Mouse (Mus musculus) erythroid progenitor cell, adult 5-6 weeks (primary cell): ENCODE results near the gene Rchy1. TPM values are rescaled to one million over a fixed set of nuclear protein-coding genes. Genes with fewer than 3 reads are reported as not detected.

ENCODE experiments used
- ATAC-seq: replicated peaks from 2 replicates; pipeline ENCODE4 v1.8.0; 2016; ENCODE audit warnings: moderate number of reproducible peaks, mild to moderate bottlenecking, moderate TSS enrichment, inconsistent platforms; ENCODE audit not compliant: poor library complexity, low FRiP score, severe bottlenecking
- total RNA-seq, 2 experiments: library from RNA; stranded (forward) in 1 of 2; stranded (reverse) in 1 of 2; fragments of 150-400 nt in 1 of 2; fragments of 186-747, 209-891 nt in 1 of 2; gene quantifications; 2 replicates each; pipeline versions ENCODE4 v1.2.3 to v1.2.4; 2015 to 2017; ENCODE audit warnings: low replicate concordance in 2 of 2

The Rchy1 gene
- total RNA-seq (2015; ENCODE audit: low replicate concordance) (44.4 and 72.1 TPM in 2 replicates), total RNA-seq (2017; ENCODE audit: low replicate concordance) (33.2 and 39.5 TPM in 2 replicates)

DNA sequence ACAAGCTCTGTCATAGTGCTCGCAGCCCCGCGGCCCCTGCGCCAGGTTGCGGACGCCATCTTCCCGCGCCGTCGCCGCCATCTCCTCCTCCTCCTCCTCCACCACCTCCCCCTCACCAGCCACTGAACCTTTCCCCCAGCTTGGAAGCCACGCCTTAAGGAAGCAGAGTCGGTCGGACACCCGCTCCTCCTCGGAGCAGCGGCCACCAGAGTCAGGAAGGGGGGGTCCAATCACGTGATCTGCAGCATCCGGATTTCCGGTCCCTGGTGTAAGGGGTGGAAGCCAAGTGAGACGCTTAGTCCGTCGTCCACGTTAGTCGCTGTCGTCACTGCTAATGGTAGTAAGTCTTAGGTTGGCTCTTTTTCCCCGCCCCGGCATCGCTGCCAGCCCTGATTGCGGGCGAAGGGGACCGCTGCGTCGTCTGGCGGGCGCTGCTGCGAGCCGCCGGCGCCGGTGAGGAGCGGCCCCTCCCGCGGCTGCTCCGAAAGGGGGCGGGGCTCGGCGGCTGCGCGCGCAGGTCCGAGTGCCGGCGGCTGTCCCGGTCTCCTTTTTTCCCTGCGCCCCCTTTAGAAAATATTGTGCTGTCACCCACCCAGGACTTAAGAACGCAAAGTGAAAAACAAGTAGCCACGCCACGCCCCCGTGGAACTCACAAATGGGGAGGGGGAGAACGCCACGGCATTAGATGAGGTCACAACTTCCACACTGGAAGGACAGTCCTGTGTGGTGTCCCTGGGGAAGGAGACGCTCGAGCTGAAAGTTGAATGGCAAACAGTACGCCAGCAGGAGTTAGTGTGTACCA lies at the start of gene Rchy1:
Rchy1 (minus strand) TSS at position 430 of the 802 bp plus-strand sequence.
- ATAC-seq = peak; percentile 92

DNA sequence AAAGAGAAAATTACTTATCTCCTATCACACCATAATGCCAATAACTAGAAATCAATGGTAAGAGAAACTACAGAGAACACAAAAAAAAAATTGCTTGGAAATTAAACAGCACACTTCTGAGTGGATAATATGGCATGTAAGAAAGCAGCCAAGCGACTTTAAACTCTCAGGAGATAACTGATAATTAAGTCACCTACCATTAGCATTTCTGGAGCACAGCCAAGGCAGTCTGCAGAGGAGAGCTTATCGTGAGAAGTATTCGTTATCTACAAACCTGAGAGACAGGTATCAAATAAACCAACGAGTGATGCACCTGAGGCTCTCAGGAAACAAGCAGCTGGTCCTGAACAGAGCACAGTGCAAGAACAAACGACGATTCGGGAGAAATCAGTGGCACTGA lies 48.9 kb upstream of the Rchy1 start:
- ATAC-seq = no peak

DNA sequence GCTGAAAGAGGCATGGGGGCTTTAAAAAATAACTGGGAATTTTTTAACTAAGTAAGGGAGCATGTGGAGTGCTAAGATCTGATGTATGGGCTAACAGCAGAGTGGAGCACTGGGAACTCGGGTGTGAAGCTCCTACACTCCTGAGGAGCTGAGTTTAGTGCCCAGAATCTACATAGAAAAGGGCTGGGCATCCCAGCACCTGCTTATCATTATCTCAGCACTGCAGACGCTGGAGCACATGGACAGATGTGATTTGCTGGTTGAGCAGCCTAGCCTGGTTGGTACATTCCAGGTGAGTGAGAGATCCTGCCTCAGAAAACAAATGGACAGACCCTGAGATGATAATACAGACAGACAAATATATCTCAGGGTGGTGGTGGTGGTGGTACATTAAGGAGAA lies 47.0 kb upstream of the Rchy1 start:
- no peak for ATAC-seq

DNA sequence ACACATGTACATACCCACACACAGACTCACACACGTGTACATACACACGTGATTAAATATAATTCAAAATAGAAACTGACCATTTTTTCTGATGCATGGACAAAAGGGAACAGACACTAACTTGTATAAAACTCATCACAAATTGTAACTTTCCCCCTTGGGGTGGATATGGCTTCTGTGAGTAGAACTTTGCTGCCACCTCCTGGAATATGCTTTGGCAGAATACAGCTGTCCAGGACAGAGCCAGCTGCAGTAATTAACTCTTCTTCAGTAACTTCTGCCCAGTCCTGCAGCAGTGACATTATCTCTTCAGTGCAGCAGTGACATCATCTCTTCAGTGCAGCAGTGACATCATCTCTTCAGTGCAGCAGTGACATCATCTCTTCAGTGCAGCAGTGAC lies 40.1 kb upstream of the Rchy1 start:
- ATAC-seq = no peak

DNA sequence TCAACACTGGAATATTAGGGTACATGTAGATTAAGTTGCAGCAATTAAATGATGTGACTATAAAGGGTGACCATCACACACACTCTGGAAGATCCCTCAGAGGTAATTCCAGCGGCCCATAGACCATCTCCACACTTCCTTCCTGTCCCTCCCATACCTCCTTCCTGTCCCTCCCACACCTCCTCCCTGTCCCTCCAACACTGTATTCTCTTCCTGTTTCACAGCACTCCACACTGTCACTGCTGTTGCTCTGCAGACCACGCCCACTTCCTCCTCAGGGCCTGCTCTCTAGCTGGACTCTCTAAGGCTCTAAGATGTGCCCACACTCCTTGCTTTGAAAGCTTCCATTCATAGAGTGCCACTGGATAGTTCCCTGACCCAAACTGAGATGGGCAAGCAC lies 37.9 kb upstream of the Rchy1 start:
- ATAC-seq = no peak

DNA sequence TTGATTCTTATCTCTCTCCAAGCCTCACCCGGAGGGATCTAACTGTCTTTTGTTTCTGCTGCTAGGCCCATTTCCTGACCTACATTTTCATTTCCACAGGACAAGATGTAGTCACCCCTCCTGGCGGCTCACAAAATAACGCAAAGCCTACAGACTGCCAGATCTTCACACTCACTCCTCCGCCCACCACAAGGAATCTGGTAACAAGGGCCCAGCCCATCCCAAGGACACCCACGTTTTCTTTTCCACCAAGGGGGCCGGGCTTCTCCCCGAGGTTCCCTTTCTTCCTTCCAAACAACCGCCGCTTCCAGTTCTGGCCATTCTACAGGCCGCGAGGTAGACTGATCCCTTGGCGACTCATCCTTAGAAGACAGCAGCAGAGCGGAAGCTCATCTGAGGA lies 31.7 kb upstream of the Rchy1 start:
- ATAC-seq = no peak

DNA sequence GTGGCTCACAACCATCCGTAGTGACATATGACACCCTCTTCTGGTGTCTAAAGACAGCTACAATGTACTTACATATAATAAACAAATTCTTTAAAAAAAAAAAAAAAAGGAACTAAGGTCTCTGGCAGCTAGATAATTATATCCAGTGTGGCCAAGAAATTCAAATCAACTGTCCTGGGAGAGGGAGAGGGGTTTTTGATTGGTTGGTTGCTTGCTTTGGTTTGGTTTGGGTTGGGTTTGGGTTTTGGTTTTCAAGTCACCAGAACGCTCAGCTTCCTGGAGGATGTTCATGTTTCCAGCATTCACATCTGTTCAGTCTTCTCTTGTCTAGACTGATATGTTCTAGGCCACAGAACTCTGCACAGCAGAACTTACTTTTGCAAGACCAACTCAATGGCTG lies 30.2 kb upstream of the Rchy1 start:
- ATAC-seq = no peak

DNA sequence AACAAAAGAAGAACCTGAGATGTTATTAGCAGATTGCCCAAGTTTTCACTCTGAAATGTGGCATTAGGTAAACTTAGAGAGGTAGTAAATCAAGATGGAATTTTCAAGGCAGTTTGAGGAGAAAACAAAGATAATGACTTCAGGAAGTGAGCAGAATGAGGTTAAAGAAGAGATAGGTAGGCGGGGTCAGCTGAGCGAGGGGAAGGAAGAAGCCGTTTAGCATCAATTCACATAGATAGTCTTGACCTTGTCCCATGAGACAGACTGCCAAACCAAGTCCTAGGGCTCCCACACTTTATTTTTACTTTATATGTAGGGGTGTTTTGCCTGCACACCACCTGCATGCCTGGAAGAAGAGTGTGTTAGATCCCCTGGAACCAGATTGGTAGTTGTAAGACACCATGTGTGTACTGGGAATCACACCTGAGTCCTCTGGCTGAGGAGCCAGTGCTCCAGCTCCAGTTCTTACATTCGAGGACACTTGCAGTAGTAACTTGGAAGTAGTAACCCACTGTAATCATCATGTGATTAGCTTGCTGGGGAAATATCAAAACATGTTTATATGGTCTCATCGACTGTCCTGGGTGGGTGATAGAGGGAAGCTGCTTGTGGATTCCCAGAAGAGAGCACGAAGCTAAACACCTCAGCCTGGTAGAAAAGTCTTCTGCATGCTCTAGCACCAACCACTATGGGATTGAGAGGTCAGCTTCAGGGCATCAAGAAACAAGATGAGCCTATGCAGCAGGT lies 28.5 kb upstream of the Rchy1 start:
- no peak for ATAC-seq

DNA sequence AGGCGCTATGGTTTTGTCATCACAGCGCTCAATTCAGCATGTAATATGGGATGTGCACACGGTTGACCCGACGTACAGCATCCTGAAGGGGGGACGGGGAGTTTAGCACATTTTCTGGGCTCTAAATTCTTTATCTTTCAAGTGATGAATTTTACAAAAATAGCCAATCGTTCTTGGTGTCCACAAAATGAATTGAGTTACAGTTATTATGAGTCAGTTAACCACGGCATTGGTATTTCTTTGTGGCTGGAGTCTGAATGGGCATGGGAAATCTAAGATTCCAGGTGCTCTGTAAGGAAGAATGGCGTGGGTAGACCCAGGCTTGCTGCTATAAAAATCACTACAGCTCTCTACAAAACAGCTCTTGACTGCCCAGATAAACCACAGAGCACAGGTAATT lies 26.4 kb upstream of the Rchy1 start:
- ATAC-seq = no peak

DNA sequence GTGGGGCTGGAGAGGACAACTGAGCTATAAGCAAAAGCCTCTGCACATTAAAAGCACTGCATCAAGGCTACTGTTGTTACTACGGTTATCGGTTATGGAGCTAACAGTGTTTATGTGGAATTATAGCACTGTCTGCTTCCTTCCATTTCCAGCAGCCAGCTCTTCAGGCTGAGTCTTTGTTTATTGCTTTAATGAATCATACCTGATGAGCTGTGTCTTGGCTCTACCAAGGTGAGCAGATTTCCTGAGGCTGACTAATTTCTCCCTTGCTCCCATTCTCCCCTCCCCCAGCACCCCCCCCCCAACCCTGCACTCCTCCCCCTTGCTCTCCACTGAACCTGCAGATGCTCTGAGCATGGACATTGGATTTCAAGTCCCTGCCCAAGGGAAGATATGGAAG lies 24.9 kb upstream of the Rchy1 start:
- ATAC-seq = no peak

DNA sequence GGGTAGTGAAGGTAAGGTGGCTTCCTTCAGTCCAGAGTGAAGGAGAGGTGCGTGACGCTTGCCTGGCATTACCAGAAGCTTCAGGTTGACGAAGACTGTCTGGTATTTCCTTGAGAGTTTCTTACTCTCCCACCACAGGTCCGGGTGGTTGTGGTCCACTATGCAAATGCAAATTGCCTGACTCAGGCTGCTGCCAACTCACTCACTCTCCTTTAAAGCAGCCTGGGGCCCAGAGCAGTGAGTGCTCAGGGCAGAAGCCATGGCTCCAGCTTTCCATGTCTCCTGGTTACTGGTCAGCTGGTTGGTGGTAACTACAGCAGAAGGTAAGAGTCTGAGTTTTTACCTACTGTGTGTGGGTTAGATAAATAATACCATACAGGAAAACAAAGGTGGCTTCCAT lies 24.4 kb upstream of the Rchy1 start, which contains the start of gene Odaph:
Odaph (plus strand) TSS at position 240 of the 400 bp plus-strand sequence.
- ATAC-seq = no peak

DNA sequence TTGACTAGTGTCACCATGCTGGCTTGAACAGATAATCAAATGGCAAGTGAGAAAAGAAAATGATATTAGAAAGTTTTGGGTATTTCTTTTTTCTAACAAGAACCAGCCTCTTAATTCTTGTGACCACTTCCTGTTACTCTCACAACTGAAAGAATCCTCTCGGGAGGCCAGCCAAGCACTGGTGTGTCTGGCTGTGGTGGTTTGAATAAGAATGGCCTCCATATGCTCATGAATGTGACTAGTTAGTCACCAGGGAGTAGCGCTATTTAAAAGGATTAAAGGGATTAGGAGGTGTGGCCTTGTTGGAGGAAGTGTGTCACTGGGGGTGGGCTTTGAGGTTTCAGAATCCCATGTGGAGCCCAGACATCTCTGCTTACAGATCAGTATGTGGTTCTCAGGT lies 22.9 kb upstream of the Rchy1 start:
- no peak for ATAC-seq

DNA sequence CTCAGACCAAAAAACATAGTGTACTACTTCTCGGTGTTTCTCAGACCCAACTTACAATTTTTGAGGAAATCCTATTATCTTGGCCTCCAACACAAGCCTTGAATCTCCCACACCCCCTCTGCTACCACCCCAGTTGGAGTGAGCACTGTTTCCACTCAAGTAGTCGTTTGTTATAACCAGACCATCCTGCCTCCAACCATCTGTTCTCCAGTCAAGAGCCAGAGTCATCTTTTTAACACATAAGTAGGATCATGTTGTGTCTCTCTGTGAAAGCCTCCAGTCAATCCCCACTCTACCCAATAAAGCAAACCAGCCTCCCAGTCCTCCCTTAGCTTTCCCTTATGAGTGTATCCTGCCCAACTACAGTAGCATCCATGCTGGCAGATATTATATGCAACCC lies 20.6 kb upstream of the Rchy1 start:
- ATAC-seq = no peak

DNA sequence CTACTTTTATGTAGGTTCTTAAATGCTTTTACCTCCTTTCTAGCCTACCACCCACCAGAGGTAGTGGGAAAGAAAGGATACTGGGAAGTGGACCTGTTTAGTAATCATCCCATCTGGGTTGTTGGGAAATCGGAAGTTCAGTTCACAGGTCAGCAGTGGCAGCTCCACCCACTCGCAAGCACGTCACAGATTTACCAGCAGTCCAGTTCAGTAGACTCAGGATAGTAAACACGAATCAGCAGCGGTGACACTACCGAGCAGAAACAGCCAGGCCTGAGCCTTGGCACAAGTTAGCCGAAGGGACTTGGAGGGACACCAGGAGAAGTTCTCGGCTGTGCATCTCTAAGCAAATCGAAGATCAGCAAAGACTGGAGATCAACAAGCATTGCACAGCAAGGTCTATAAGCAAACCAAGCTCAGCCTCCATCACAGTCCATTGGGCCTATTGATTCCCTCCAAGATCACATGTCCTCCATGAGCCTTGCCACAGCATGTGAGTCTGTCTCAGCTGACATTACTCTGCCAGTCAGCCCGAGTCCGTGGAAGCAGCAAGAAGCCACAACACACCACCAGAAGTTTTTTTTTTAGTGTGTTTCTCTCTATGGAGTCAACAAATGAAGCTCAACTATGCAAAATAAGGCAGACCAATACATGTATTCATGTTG lies 18.4 kb upstream of the Rchy1 start:
- no peak for ATAC-seq

DNA sequence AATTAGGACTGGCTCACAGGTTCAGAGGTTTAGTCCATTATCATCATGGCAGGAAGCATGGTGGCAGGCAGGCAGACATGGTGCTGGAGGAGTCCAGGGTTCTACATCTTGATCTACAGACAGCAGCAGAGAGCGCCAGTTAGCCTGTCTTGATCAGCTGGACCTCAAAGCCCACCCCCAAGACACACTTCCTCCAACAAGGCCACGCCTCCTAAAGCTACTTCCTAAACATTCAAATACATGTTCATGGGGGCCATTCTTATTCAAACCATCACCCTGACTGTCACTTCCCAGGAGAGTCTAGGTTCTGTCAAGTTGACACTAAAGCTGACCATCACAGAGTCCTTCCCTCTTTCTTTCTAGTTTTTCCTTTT lies 14.5 kb upstream of the Rchy1 start:
- ATAC-seq = no peak

DNA sequence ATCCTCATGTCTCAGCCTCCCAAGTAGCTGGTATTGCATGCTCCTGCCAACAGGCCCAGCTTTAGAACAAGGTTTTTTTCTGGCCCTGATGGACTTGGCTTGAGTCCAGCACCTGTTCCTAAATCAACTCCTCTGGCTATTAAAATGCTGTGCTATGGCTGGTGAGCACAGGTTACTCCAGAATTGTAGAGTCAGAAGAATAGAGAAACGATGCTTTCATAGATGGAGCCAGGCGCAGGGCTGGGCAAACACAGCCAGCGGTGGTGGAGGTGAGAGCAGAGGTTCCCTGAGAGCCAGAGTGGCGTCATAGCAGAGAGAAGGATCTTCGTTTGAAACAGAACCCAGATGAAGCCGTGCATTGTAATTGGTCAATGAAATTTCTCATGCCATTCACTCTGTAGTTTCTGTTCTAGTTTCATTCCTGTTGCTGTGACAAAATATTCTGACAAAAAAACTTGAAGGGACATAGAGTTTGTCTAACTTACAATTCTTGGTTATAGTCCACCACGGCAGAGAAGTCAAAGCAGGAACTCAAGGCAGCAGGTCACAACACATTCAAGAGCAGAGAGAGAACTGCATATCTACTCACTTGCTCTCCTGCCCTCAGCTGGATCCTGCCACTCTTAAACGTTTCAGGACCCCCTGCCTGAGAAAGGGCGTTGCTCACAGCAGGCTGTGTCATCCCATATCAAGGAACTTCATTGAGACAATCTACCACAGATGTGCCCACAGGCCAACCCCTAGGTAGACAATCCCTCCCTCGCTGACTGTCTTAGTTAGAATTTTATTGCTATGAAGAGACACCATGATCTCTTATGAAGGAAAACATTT lies 13.9 kb upstream of the Rchy1 start:
- no peak for ATAC-seq

DNA sequence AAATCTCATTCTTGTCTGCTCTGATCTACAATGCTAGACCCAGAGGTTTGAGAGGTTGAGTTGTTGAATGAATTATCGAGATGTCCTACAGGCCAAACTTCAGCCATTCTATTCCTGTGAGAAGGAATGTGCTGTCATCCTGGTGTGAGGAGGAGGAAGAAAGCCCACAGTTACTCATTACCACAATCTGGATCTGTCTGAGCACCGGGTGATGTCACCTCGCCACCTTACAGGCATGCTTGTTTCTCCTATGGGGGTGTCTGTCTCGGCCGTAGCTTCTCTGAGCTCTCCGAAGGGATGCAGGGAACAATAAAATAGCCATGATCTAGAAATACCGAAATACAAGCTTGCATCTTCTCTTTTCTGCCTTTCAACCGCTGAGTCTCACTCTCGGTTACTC lies 12.9 kb upstream of the Rchy1 start:
- ATAC-seq = no peak

DNA sequence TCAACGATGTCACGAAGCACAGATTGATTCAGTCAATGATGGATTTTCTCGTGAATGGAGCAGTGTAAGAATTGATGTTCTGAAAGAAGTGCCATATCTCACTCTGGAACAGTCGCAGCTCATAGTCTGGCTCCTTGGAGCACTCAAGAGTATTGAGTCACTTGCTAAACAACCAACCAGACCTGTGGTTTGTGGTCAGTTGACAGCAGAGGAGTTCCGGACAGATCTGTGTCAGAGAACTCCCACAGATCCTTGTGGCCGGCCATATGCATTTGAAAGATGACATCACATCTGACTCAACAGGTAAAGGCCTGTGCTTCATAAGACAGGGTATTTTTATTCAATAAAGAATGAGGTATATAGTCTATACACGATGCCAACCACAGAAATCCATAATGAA lies 11.1 kb upstream of the Rchy1 start:
- ATAC-seq = no peak

DNA sequence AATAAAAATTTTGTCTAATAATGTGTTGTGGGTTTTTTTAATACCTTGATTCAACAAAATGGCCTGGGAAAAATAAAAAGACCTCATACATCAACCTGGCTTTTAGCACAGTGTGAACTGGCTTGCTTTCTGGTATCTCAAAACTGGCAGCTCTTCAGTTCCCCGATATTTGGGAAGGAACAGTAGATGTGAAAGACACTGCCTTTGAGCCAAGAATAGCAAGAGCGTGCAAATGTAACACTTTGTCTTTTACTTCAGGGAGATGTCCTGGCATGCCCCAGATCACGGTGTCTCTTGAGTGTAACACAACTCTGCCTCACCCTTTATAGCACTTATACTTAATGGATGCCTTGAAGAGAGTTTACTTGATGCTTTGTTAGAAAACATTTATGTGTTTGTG lies 9.2 kb upstream of the Rchy1 start:
- no peak for ATAC-seq

DNA sequence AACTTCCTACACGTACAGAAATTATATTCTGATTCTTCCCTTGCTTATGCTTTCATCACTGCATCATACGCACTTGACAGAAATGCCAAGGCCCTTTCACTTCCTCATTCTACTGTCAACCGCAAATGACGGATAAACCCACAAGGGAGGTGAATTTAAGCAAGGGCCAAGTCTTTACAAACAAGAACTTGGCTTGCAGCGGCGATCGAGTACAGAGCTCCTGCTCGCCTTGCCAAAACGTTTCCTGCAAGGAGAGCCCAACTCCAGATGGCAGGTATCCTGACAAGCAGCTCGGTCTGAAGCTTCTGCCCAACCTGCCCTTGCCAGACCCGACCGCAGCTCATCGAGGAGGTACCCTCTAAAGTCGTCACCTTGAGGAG lies 619 bp downstream of the Rchy1 start:
- ATAC-seq = peak; percentile 4
